Mouse (Mus musculus): ENCODE data around the gene Cbfa2t3.

Cbfa2t3 gene

DNA sequence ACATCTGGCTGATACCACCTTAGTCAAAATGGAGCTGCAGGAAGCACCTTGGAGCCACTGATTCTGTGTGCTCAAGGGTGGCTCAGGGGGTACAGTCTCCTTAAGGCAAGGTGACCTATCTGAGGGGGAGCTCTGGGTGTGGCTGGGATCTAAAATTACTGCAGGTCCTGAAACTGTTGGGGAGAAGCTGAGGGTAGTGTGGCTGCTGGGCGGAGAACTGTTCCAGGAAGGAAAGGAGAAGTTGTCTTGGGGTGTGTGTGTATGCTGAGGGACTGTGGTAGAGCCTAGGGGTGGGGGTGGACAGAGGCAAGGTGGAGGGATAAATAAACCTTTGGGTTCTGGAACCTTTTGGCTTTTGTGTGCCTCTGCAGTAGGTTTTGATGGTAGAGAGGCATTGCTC lies 9.6 kb downstream of the Cbfa2t3 start:
- no peak for DNase-seq (ENCODE audit: low spot score)

DNA sequence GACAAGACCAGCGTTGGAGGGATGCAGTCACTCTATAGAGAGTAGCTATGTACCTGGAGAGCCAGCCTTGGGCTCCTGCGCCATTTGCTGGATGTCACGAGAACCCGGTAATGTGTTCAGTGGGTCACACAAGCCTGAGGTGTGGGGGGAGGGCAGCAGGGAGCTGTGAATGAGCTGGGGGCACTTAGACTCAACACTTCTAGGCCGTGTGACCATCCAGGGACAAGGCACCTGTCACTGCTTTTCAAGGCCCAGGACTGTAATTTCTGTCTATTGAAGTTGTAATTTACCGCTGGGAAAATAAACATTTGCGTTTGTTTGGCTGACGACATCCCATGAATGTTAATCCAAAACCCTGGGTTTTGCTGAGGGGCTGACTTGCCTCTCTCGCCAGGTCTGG lies 12.0 kb downstream of the Cbfa2t3 start:
- no peak for DNase-seq (ENCODE audit: low spot score)

- DNase-seq (ENCODE audit: low spot score) = no peak
These were observed 13.6 kb downstream of the Cbfa2t3 start for GRCm38 (mm10) chr8:122685097-122685861.

DNA sequence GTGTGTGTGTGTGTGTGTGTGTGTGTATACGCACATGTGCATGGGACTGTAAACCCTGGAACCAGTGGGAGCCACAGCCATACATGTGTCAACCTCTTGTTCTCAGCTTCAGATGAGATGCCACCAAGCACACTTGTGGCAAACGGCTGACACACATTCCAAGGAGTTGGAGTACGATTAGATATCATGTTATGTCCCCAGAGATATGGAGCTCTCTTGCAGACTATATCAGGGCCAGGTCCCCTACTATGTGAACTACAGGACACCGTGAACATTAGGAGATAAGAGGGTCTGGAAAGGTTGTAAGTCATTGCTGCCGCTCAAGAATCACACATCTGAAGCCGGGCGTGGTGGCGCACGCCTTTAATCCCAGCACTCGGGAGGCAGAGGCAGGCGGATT lies 16.1 kb downstream of the Cbfa2t3 start:
- DNase-seq (ENCODE audit: low spot score) = no peak

DNA sequence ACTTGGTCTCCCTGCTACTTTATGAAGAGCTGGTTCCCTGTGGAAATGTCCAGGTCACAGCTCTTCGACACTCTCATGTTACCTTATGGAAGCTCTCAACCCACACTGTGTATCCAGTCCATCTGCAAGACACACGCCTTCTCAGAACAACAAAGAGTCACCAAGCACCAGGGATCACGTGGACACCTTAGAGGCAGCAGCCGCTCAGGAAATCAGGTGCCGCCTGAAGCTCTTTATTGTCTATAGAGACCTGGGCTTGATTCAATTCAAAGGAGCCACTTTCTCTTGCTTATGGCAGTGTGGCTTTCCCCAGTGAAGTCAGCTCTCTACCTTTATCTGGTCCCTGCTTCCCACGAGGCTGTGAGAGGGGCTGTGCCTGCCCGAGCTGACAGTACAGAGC lies 18.7 kb downstream of the Cbfa2t3 start:
- no peak for DNase-seq (ENCODE audit: low spot score)

- DNase-seq (ENCODE audit: low spot score) = no peak
These were observed 19.5 kb downstream of the Cbfa2t3 start for GRCm38 (mm10) chr8:122679325-122679920.

GRCm38 (mm10) chr8:122678896-122679210 lies 20.1 kb downstream of the Cbfa2t3 start:
- no peak for DNase-seq (ENCODE audit: low spot score)

GRCm38 (mm10) chr8:122678061-122678895 lies 20.6 kb downstream of the Cbfa2t3 start:
- DNase-seq (ENCODE audit: low spot score) = peak; percentile 86

DNA sequence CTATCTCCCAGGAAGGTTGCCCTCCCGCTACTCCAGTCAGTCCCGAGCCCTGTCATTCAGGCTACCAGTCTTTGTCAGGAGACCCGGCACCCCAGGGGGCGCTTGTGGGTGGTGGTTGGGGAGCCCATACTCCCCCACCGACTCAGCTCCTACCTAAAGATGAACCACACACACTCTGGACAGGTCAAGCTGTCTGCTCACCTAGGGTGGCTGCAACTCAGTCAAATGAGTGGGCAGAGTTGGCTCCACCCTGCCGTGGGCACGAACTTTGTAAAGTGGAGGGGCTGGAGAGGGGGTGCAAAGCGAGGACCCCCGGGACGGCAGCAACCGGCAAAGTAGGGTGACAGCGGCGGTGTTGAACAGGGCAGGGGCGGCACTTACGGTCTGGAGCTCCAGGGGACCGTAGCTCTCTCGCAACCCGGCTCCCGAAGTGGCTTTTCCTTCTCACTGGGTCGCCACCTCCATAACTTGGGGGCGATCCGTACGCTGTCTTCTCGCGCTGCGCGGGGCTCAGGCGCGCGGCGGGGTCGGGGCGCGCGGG lies 21.4 kb downstream of the Cbfa2t3 start:
- peak; percentile 57 for DNase-seq (ENCODE audit: low spot score)

DNA sequence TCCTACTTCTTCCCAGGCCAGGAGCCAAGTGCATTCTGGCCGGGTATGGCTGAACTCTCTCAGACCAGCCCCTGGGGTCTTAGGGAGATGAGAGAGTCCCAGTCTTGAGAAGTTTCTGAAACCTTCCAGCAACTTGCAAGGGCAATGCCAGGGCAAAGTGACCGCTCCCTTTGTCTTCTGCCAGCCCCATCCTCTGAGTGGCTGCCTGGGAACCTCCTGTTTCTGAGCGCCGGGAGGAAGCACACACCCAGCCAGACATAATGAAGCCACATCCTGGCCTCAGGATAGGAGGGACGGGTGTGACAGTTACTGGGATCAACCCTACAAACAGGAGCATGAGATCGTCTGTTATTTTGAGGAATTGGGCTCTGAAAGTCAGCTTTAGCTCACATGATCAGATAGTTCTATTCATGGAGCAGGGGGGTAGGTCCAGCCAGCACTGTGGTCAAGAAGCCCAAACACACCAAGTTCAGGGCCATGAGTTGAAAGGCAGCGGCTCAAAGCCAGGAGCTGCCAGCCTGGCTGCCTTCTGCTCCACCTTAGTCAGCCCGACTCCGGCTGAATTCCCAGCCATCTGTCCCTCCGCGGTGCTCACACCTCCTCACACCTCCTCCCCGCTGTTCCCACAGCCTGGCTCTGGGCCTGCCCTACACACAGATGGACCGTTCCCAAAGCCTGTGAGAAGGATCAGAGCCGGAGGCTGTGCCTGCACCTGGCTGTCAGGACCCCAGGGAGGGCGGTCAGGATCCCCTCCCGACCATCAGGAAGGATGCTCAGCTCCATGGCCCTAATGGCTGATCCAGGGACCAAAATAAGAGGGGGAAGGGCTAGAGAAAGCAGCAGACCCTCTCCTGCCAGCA lies 22.1 kb downstream of the Cbfa2t3 start:
- peak; percentile 85 for DNase-seq (ENCODE audit: low spot score)

DNA sequence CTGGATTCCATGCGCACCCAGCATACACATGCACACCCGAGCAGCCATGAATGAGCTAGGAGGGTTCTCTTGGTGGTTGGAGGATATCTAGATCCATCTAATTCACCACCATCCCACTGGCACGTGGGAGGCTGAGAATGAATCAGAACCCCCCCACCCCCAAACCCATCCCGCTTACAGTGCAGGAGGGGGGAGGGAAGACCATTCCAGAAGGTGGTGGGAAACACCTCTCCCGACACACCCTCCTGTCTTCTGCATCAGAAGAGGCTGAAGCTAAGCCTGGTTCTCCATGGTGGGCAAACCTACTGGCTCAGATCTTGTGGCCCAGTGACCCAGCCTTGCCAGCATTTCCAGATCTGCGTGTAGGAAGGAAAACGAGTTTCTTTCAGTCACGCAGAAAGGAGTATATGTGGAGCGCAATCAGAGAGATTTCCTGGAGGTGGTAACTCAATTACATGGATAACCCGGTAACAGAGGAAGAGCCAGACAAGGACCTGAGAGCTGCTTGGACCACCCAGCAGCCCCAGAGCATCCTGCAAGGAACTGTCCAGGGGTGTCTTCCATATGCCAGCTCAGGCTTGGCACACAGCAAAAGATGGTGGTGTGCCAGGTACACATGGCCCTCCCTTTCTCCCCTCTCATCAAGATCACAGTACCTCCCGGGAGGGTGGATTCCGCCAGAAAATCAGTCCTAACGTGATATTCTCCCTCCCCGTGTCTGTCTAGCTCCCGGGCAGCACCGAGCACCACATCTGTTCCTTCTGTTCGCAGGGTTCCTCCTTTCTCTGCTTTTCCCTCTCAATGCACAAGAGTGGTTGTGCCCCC lies 23.1 kb downstream of the Cbfa2t3 start:
- DNase-seq (ENCODE audit: low spot score) = peak; percentile 41

DNA sequence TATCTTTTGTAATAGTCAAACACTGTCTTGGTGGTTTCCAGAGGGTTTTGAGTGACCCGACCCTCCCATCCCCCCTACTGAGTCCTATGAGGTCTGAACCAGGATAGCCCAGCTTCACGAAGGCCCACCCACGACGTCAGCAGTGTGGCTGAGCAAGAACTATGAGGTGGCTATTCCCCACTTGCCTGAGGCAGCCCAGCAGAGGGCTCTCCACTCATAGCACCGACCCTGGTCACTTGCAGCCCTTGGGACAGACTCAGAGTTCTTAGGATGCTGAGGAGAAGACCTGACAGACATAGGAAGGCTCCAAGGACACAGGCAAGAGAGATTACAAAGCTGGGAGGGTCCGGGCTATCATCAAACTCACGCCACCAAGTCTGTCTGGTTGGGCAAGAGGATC lies 23.9 kb downstream of the Cbfa2t3 start:
- no peak for DNase-seq (ENCODE audit: low spot score)

DNA sequence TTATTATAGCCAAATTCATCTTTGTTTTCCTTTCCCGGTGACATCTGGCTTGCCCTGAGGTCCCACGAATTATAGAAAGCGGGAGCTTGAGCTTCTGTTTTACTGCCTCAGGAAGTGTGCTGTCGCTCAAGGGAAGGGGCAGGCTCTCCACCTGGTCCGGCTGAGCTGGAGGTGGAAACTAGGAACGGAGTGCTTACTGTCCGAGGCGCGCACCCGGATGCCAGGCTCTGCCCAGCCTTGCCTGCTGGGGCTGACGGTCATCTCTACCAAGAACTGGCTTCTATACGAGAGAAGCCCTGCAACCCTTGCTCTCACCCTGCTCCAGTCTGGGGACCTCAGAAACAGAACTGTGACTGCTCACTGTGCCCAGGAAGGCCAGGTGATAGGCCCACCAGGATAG lies 24.9 kb downstream of the Cbfa2t3 start:
- no peak for DNase-seq (ENCODE audit: low spot score)

- DNase-seq (ENCODE audit: low spot score) = no peak
These were observed 27.0 kb downstream of the Cbfa2t3 start for GRCm38 (mm10) chr8:122671894-122672293.

GRCm38 (mm10) chr8:122670718-122671117 lies 28.2 kb downstream of the Cbfa2t3 start:
- DNase-seq (ENCODE audit: low spot score) = no peak

- no peak for DNase-seq (ENCODE audit: low spot score)
These were observed 28.9 kb downstream of the Cbfa2t3 start for GRCm38 (mm10) chr8:122670001-122670400.

GRCm38 (mm10) chr8:122669370-122669769 lies 29.5 kb downstream of the Cbfa2t3 start:
- DNase-seq (ENCODE audit: low spot score) = no peak

- DNase-seq (ENCODE audit: low spot score) = peak; percentile 79
These were observed 31.1 kb downstream of the Cbfa2t3 start for GRCm38 (mm10) chr8:122667854-122668253.

GRCm38 (mm10) chr8:122666827-122667226 lies 32.1 kb downstream of the Cbfa2t3 start:
- DNase-seq (ENCODE audit: low spot score) = peak; percentile 58

DNA sequence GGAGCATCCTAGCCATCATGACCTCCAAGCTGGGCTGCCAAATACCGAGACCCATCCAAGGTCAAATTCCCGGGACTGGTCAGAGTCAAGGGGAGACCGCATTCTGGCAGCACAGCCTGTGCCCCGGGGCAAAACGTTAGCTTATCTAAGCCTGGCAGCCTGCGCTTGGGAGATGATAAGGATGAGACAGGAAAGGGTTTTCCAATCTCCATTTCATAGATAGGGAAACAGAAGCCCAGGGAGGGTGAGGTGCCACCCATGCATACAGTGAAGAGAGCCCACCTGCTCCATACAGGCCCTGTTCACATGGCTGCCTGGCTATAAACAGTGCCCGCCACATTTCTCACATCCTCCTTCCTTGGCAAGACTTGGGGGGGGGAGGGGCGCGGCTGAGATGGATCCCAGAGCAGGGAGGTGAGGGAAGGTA lies 32.6 kb downstream of the Cbfa2t3 start:
- DNase-seq (ENCODE audit: low spot score) = peak; percentile 48

Measured in MN1 (cell line).